Mouse (Mus musculus) neural tube, embryonic 13.5 days (tissue): Measurements from ENCODE around the gene Piga. TPM values are rescaled to one million over a fixed set of nuclear protein-coding genes. Genes with fewer than 3 reads are reported as not detected.

Source experiments
- ATAC-seq: fragments of 200-750 bp; cut with Nextera tagmentation; 2 replicates; pipeline ENCODE4 v1.8.0; 2017; ENCODE audit warnings: low read depth, mild to moderate bottlenecking, moderate TSS enrichment, moderate library complexity
- H3K27ac ChIP-seq: fragments of 300-500 bp; sonication (generic); replicated peaks from 2 replicates; pipeline ENCODE4 v1.5.1; 2015; ENCODE audit warnings: moderate library complexity, mild to moderate bottlenecking, inconsistent platforms
- H3K27me3 ChIP-seq: fragments of 300-500 bp; sonication (generic); 2 replicates; pipeline ENCODE4 v1.6.1; 2015; ENCODE audit warnings: mild to moderate bottlenecking, inconsistent platforms
- H3K36me3 ChIP-seq: fragments of 300-500 bp; sonication (generic); 2 replicates; pipeline ENCODE4 v1.6.1; 2015; ENCODE audit warnings: mild to moderate bottlenecking, inconsistent platforms
- H3K4me1 ChIP-seq: fragments of 300-500 bp; sonication (generic); replicated peaks from 2 replicates; pipeline ENCODE4 v1.6.1; 2015; ENCODE audit warnings: inconsistent platforms
- H3K4me2 ChIP-seq: fragments of 300-500 bp; sonication (generic); 2 replicates; pipeline ENCODE4 v1.6.1; 2015; ENCODE audit warnings: inconsistent platforms, mild to moderate bottlenecking, moderate library complexity
- H3K4me3 ChIP-seq: fragments of 300-500 bp; sonication (generic); 2 replicates; pipeline ENCODE4 v1.5.1; 2015; ENCODE audit warnings: mild to moderate bottlenecking, inconsistent platforms
- H3K9ac ChIP-seq: fragments of 300-500 bp; sonication (generic); 2 replicates; pipeline ENCODE4 v1.6.1; 2015; ENCODE audit warnings: moderate library complexity, mild to moderate bottlenecking, inconsistent platforms
- H3K9me3 ChIP-seq: fragments of 300-500 bp; sonication (generic); 2 replicates; pipeline ENCODE4 v1.6.1; 2016; ENCODE audit warnings: inconsistent platforms
- WGBS: fragments of 180-500 bp; shearing (Covaris S2); methylation state at CpG from one replicate; pipeline ENCODE4 v1.1.7; 2015; 5-methylcytosine and 5-hydroxymethylcytosine counted together
- polyA plus RNA-seq: library from polyadenylated mRNA; unstranded; fragments of >200 nt; fragmentation: Nextera tagmentation; extraction: Ambion mirVana; gene quantifications from 2 replicates; pipeline ENCODE4 v1.2.1, GENCODE M21; 2015

Gene Piga
- polyA plus RNA-seq = 7.9 and 8.3 TPM in 2 replicates

GRCm38 (mm10) chrX:164419471-164419939 is at the start of gene Piga:
Gene Piga, plus strand, starts transcription at chrX:164419787.
- H3K36me3 ChIP-seq = 0 out of 2 replicates have a peak, but pooled peaks cover 4% of the 10 kb centered on the region
- 26% methylated on average over 40 of the region's 40 CpGs for WGBS
- H3K4me1 ChIP-seq = peaks cover 11% of the 10 kb centered on the region
- peak within 1 kb of the TSS; percentile 59 for H3K27ac ChIP-seq
- peak within 1 kb of the TSS; percentile 73 for H3K9ac ChIP-seq
- H3K27me3 ChIP-seq = peaks cover 23% of the 10 kb centered on the region
- H3K9me3 ChIP-seq = no peaks in the 10 kb centered on the region
- peak; percentile 100 for ATAC-seq
- peak within 1 kb of the TSS; percentile 62 for H3K4me2 ChIP-seq
- peak within 1 kb of the TSS; percentile 53 for H3K4me3 ChIP-seq

GRCm38 (mm10) chrX:164370576-164370975 is 49.0 kb upstream of the Piga start:
- peaks cover 5% of the 10 kb centered on the region; the same call in 1 of the 2 replicates for H3K27me3 ChIP-seq
- 86% methylated on average over 3 of the region's 3 CpGs for WGBS
- H3K9me3 ChIP-seq = no peaks in the 10 kb centered on the region
- no peak for ATAC-seq
- H3K4me1 ChIP-seq = no peaks in the 10 kb centered on the region
- H3K27ac ChIP-seq = no peak overlapping the region
- H3K4me2 ChIP-seq = no peak overlapping the region
- H3K9ac ChIP-seq = no peak overlapping the region
- H3K4me3 ChIP-seq = no peak overlapping the region
- no peaks in the 10 kb centered on the region for H3K36me3 ChIP-seq

DNA sequence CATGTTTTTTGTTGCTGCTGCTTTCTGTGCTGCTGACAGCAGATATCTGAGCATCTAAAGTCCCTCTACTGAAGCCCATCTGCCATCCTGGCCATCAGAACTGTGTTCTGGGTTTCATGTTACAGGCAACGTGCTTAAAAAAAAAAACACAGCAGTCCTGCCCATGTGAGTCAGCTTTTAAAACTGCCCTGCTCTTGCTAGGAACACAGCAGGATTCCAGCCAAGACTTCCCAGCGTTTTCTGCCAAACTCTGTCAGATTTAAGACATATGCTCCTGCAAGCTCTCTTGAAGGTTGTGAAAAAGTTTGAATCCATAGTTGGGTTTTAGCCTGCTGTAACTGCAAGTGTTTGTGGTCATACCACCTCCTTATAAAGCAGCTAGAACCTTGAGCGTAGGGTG is 46.5 kb upstream of the Piga start, which contains the start of gene Vegfd:
Vegfd (plus strand) TSS at position 298 of the 400 bp plus-strand sequence.
- no peak within 1 kb of the TSS for H3K4me2 ChIP-seq
- no peak within 1 kb of the TSS for H3K9ac ChIP-seq
- no peak for ATAC-seq
- H3K36me3 ChIP-seq = no peaks in the 10 kb centered on the region
- H3K27me3 ChIP-seq = peaks cover 5% of the 10 kb centered on the region; the same call in 1 of the 2 replicates
- H3K4me3 ChIP-seq = no peak within 1 kb of the TSS
- no peak within 1 kb of the TSS for H3K27ac ChIP-seq
- H3K4me1 ChIP-seq = no peaks in the 10 kb centered on the region
- 37% methylated on average over 3 of the region's 3 CpGs for WGBS
- no peaks in the 10 kb centered on the region for H3K9me3 ChIP-seq

- peaks cover 5% of the 10 kb centered on the region; the same call in 1 of the 2 replicates for H3K27me3 ChIP-seq
- H3K4me3 ChIP-seq = no peak overlapping the region
- no peaks in the 10 kb centered on the region for H3K9me3 ChIP-seq
- no peaks in the 10 kb centered on the region for H3K4me1 ChIP-seq
- no peak overlapping the region for H3K9ac ChIP-seq
- H3K4me2 ChIP-seq = no peak overlapping the region
- H3K27ac ChIP-seq = no peak overlapping the region
- no peaks in the 10 kb centered on the region for H3K36me3 ChIP-seq
- 60% methylated on average over 5 of the region's 5 CpGs for WGBS
- ATAC-seq = no peak
Measured at GRCm38 (mm10) chrX:164374586-164374985, 45.0 kb upstream of the Piga start.

GRCm38 (mm10) chrX:164379721-164380120 is 39.9 kb upstream of the Piga start:
- H3K9me3 ChIP-seq = no peaks in the 10 kb centered on the region
- H3K36me3 ChIP-seq = no peaks in the 10 kb centered on the region
- no peak overlapping the region for H3K4me3 ChIP-seq
- 80% methylated on average over 4 of the region's 4 CpGs for WGBS
- H3K27me3 ChIP-seq = peaks cover 8% of the 10 kb centered on the region
- no peaks in the 10 kb centered on the region for H3K4me1 ChIP-seq
- no peak overlapping the region for H3K27ac ChIP-seq
- H3K9ac ChIP-seq = no peak overlapping the region
- no peak overlapping the region for H3K4me2 ChIP-seq
- ATAC-seq = no peak

GRCm38 (mm10) chrX:164381618-164382408 is 37.8 kb upstream of the Piga start:
- no peaks in the 10 kb centered on the region for H3K9me3 ChIP-seq
- H3K27me3 ChIP-seq = peaks cover 5% of the 10 kb centered on the region; the same call in 1 of the 2 replicates
- no peaks in the 10 kb centered on the region for H3K36me3 ChIP-seq
- no peaks in the 10 kb centered on the region for H3K4me1 ChIP-seq
- peak overlapping the region; percentile 71 for H3K4me2 ChIP-seq
- peak; percentile 99 for ATAC-seq
- H3K27ac ChIP-seq = no peak overlapping the region
- WGBS = 24% methylated on average over 29 of the region's 33 CpGs
- peak overlapping the region; percentile 40 for H3K4me3 ChIP-seq
- 0 out of 2 replicates have a peak overlapping the region, but pooled peaks have one; percentile 26 for H3K9ac ChIP-seq

GRCm38 (mm10) chrX:164394091-164394490 is 25.5 kb upstream of the Piga start:
- Histone ChIP-seq H3K9me3 (no peaks in the 10 kb centered on the region), H3K4me1 (no peaks in the 10 kb centered on the region), H3K4me3 (no peak overlapping the region), H3K27me3 (no peaks in the 10 kb centered on the region), H3K27ac (no peak overlapping the region), H3K9ac (no peak overlapping the region), H3K4me2 (no peak overlapping the region), H3K36me3 (no peaks in the 10 kb centered on the region)
- 87% methylated on average over 4 of the region's 4 CpGs for WGBS
- no peak for ATAC-seq

- no peak overlapping the region for H3K9ac ChIP-seq
- no peaks in the 10 kb centered on the region for H3K9me3 ChIP-seq
- H3K27me3 ChIP-seq = no peaks in the 10 kb centered on the region
- no peak overlapping the region for H3K27ac ChIP-seq
- WGBS = 59% methylated on average over 3 of the region's 3 CpGs
- no peak overlapping the region for H3K4me2 ChIP-seq
- no peaks in the 10 kb centered on the region for H3K4me1 ChIP-seq
- H3K4me3 ChIP-seq = no peak overlapping the region
- H3K36me3 ChIP-seq = no peaks in the 10 kb centered on the region
- no peak for ATAC-seq
Measured at GRCm38 (mm10) chrX:164398456-164398855, 21.1 kb upstream of the Piga start.

DNA sequence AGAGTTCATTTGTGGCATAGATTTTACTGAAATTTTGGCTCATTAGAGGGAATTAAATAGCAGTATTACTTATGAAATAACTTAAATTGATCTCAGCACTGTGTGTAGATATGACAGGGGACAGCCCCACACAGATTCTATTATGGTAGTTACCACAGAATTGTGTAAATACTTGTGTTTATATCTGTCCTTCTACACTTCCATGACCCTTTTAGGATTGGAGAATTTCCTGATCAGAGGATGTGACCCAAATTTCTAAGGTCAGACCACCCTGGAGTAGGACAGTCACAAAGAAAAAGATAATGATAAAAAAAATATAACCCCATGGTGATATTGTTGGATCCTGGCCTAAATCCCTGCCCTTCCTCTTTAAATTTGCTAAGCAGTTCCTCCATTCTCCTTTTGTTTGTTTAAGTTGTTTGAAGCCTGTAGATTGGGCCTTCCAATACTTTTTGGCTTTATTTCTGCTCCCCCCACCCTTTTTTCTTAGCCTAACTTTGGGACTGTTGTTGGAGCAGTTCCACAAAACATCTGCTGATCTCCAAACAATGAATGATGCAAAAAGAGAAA is 14.4 kb upstream of the Piga start:
- Histone ChIP-seq H3K4me1 (no peaks in the 10 kb centered on the region), H3K27me3 (peaks cover 9% of the 10 kb centered on the region; the same call in 1 of the 2 replicates), H3K9ac (no peak overlapping the region), H3K9me3 (no peaks in the 10 kb centered on the region), H3K4me3 (no peak overlapping the region), H3K4me2 (no peak overlapping the region), H3K36me3 (no peaks in the 10 kb centered on the region), H3K27ac (no peak overlapping the region)
- ATAC-seq = no peak

- Histone ChIP-seq H3K36me3 (no peaks in the 10 kb centered on the region), H3K9me3 (no peaks in the 10 kb centered on the region), H3K4me1 (no peaks in the 10 kb centered on the region), H3K27me3 (peaks cover 9% of the 10 kb centered on the region; the same call in 1 of the 2 replicates), H3K9ac (no peak overlapping the region), H3K4me3 (no peak overlapping the region), H3K27ac (no peak overlapping the region), H3K4me2 (no peak overlapping the region)
- ATAC-seq = no peak
- WGBS = 73% methylated on average over 9 of the region's 9 CpGs
Measured at GRCm38 (mm10) chrX:164406133-164407022, 13.2 kb upstream of the Piga start.

- Histone ChIP-seq H3K4me3 (no peak overlapping the region), H3K9ac (no peak overlapping the region), H3K27ac (no peak overlapping the region), H3K9me3 (no peaks in the 10 kb centered on the region), H3K27me3 (peaks cover 12% of the 10 kb centered on the region), H3K36me3 (no peaks in the 10 kb centered on the region), H3K4me1 (no peaks in the 10 kb centered on the region), H3K4me2 (no peak overlapping the region)
- ATAC-seq = no peak
- 64% methylated on average over 3 of the region's 3 CpGs for WGBS
Measured at GRCm38 (mm10) chrX:164408301-164408927, 11.2 kb upstream of the Piga start.
